Mouse (Mus musculus) kidney, adult 18-20 months (tissue): ENCODE measurements around the gene Mxra8.

Experiments
- DNase-seq: peaks from one replicate; pipeline ENCODE4 v3.0.0; 2021

Mxra8 gene

DNA sequence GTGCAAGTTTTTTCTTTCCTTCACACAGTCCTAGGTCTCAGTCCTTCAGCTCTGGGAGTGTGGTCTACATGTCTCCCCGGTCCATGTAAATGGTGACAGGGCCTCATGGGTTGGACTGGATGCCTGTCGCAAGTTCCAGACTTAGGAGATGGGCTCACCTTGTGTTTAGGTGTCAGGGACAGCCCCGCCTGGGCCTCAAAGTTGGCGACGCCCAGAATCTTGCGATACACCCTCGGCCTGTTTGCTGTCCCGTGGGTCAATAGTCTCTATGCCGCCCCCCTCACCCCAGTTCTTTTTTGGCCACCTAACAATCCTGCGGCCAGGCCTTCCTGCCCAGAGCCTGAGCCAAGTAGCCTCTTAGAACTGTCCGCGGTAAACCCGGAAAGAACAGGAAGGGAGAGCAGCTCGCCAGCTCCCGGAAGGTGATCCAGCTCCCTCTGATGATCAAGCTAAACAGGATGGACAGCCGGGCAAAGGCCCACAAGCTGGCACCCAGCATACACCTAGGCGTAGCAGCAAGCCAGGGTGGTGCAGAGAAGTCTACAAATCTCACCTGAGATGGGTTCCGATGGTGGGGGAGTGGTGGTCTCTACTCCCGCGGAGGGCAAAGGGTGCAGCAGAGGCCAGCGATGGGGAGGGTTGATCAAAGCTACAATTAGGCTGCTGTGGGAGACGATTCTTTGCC, 29.3 kb downstream of the Mxra8 start:
- DNase-seq, result peak; percentile 49

GRCm38 (mm10) chr4:155869317-155870033, 30.0 kb downstream of the Mxra8 start, which contains the start of the genes Cptp and Ints11:
Gene Cptp (minus strand): TSS chr4:155869440.
Gene Ints11 (plus strand): TSS chr4:155869546.
- DNase-seq, result peak; percentile 96

DNA sequence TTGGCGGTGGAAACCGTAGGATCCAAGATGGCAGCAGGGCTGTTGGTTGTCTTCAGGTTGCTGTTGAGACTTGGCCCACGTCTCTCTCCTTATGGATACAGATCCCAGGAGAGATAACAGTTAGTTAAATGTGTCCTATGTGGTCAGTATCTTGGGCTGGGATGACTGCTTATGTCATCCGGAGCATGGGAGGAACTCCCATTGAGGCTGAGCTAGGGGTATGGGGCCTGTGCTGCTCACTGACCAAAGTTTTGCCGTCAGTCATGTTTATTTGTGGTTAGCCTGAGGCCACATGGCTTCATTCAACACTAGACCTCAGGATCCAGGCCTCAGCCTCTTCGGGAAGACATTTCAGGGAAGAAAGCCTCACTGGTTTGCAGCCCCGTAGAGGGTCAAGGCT, 31.9 kb downstream of the Mxra8 start:
- no peak for DNase-seq

DNA sequence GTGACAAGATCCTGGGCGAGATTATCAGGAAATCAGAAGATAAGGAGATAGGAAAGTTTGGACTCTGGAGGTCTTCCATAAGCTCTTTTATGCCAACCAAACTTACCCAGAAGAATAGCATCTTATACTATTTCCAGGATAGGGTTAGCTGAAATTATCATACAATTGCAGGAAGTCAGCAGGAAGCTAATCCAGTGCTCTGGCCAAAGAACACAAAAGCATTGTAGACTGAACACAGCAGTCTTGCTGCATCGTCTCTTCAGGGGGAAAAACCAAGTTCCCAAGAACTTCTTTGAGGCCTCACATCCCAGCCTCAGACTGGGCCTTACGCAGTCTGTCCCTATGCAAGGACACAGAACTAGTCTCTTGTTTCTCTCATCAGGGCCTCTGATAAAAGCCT, 44.1 kb downstream of the Mxra8 start:
- no peak for DNase-seq

- no peak for DNase-seq
Observed at GRCm38 (mm10) chr4:155886330-155886729, 46.9 kb downstream of the Mxra8 start.

DNA sequence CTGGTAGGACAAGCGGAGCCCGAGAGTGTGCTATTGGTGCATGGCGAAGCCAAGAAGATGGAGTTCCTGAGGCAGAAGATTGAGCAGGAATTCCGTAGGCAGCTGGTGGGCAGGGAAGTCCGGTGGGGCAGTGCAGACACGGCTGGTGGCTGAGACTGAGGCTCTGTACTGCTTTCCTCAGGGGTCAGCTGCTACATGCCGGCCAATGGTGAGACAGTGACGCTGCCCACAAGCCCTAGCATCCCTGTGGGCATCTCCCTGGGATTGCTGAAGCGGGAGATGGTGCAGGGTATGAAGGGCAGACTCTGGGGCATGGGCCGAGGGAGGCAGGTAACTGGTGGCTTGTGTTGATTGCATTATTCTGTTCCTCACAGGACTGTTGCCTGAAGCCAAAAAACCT, 48.2 kb downstream of the Mxra8 start:
- no peak for DNase-seq

DNA sequence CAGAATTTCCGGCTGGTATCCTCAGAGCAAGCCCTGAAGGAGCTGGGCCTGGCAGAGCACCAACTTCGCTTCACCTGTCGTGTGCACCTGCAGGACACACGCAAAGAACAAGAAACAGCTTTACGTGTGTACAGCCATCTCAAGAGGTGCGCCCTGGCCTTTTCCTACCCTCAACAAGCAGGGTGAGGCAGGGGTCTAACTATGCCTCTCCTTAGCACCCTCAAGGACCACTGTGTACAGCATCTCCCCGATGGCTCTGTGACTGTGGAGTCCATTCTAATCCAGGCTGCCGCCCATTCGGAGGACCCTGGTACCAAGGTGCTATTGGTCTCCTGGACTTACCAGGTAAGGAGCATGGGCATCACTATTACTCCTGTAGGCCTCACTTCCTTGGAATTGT, 48.7 kb downstream of the Mxra8 start:
- no peak for DNase-seq

DNA sequence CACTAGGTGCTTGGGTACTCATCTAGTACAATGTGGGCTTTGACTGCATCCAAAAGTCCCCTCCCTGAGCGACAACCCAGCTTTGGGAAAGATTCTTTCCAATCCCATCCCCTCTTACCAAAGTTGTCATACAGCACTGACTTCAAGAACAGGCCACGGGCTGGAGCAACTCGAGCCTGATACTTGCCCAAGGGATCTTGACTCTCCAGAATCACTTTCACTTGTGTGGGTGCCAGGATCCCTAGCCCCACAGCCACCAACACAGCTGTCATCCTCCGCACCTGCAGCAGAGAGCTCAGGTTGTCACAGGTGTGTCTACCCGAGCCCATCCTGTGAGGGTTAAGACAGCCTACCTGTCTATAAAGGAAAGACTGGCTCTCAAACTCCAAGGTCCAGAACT, 49.8 kb downstream of the Mxra8 start:
- DNase-seq, result no peak

- DNase-seq, result peak; percentile 24
Observed at GRCm38 (mm10) chr4:155891011-155891471, 51.6 kb downstream of the Mxra8 start.

DNA sequence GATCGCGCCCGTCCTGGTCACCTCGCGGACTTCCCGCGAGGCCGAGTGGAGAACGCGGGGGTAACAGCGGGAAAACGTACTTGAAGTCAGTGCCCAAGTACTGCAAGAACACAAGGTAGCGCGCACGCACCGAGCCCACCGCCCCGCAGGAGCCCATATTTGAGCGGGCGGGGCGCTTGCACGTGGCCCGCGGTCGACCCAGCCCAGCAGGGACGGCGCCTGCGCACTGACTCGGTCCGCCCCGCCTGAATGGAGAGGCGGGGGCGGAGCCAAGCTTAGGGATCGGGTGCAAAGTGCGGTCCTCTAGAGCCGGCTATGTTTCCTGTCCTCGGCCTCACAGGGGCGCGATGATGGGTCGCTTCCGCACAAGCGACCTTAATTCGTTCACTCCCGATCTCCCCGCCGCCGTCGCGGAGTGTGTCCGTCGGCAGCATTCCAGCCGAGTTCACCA, 52.1 kb downstream of the Mxra8 start, which contains the start of the genes Pusl1 and Acap3:
Gene Pusl1 (minus strand): TSS at position 231 of the 451 bp plus-strand sequence.
Gene Acap3 (plus strand): TSS at position 272 of the 451 bp plus-strand sequence.
- DNase-seq, result peak; percentile 98

DNA sequence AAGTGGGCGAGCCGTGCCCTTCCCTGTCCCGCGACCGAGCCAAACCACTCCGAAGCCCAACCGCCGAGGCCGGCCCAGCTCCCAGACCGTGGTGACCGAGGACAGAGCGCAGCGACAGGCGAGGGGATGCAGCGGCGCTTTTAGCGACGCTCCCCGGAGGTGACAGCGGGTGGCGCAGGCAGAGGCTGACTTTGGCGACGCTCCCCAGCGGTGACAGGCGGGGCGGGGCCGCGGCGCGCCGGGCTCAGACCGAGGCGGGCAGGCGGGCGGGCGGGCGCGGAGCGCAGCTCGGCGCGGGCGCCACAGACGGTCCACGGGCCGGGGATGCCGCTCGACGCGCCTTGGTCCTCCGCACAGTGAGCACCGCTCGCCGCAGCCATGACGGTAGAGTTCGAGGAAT, 52.5 kb downstream of the Mxra8 start:
- peak; percentile 86 for DNase-seq

- no peak for DNase-seq
Observed at GRCm38 (mm10) chr4:155892438-155893211, 53.1 kb downstream of the Mxra8 start.

DNA sequence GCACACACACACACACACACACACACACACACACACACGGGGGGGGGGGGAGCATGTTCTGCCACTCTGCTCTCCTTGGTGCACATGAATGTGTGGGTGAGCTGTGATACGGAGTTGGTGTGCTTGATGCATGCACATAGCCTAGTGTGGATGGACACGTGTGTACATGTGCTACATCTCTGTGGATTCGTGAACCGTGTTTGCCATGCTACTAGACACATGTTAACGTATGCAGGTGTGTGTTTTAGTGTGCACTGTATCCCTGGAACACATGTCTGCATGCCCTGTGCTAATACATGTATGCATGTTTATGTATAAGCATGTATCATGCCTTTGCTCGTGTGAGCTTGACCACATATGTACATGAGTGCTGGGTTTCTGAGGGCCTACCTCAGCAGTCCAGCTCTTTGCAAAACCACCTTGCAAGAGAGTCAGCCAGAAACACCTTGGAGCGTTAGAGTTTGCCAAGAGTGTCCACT, 53.8 kb downstream of the Mxra8 start:
- no peak for DNase-seq
